Mouse (Mus musculus): ENCODE data around the gene Ube2o.

Ube2o gene

GRCm38 (mm10) chr11:116613234-116613633 lies 32.0 kb upstream of the Ube2o start:
- no peak for DNase-seq

- no peak for DNase-seq
Observed at GRCm38 (mm10) chr11:116612554-116612953, 31.3 kb upstream of the Ube2o start.

GRCm38 (mm10) chr11:116611883-116612282 lies 30.6 kb upstream of the Ube2o start:
- peak in 1 of 2 experiments; percentile 42 for DNase-seq

GRCm38 (mm10) chr11:116611168-116611567 lies 29.9 kb upstream of the Ube2o start:
- DNase-seq = peak; percentile 41 to 52

- DNase-seq = no peak
Observed at GRCm38 (mm10) chr11:116609965-116610630, 28.9 kb upstream of the Ube2o start.

- peak in 1 of 2 experiments; percentile 49 for DNase-seq
Observed at GRCm38 (mm10) chr11:116607717-116608116, 26.5 kb upstream of the Ube2o start.

GRCm38 (mm10) chr11:116604097-116604496 lies 22.9 kb upstream of the Ube2o start:
- no peak for DNase-seq

- DNase-seq = peak in 1 of 2 experiments; percentile 60
Observed at GRCm38 (mm10) chr11:116603339-116603738, 22.1 kb upstream of the Ube2o start.

- no peak for DNase-seq
Observed at GRCm38 (mm10) chr11:116602043-116602442, 20.8 kb upstream of the Ube2o start.

GRCm38 (mm10) chr11:116601166-116601565 lies 19.9 kb upstream of the Ube2o start:
- DNase-seq = no peak

GRCm38 (mm10) chr11:116599230-116599629 lies 18.0 kb upstream of the Ube2o start:
- DNase-seq = peak in 1 of 2 experiments; percentile 1

- DNase-seq = no peak
Observed at GRCm38 (mm10) chr11:116598193-116598592, 16.9 kb upstream of the Ube2o start.

- peak in 1 of 2 experiments; percentile 1 for DNase-seq
Observed at GRCm38 (mm10) chr11:116596766-116597165, 15.5 kb upstream of the Ube2o start.

- no peak for DNase-seq
Observed at GRCm38 (mm10) chr11:116593345-116593744, 12.1 kb upstream of the Ube2o start.

GRCm38 (mm10) chr11:116592428-116592827 lies 11.2 kb upstream of the Ube2o start:
- peak; percentile 74 to 92 for DNase-seq

GRCm38 (mm10) chr11:116591621-116592020 lies 10.4 kb upstream of the Ube2o start:
- no peak for DNase-seq

GRCm38 (mm10) chr11:116589574-116589973 lies 8.3 kb upstream of the Ube2o start:
- no peak for DNase-seq

- no peak for DNase-seq
Observed at GRCm38 (mm10) chr11:116589020-116589531, 7.8 kb upstream of the Ube2o start.

- peak; percentile 55 to 80 for DNase-seq
Observed at GRCm38 (mm10) chr11:116586801-116587631, 5.8 kb upstream of the Ube2o start.

- no peak for DNase-seq
Observed at GRCm38 (mm10) chr11:116586310-116586709, 5.1 kb upstream of the Ube2o start, which contains the start of gene Aanat. Gene Aanat (plus strand): TSS chr11:116586432.

GRCm38 (mm10) chr11:116585682-116586081 lies 4.4 kb upstream of the Ube2o start:
- DNase-seq = no peak

- peak; percentile 39 to 58 for DNase-seq
Observed at GRCm38 (mm10) chr11:116580711-116581375, 404 bp downstream of the Ube2o start.

- DNase-seq = no peak
Observed at GRCm38 (mm10) chr11:116580031-116580652, 1.1 kb downstream of the Ube2o start.

Measured in spleen, adult 18-20 months (tissue).